Mouse (Mus musculus) heart, embryonic 11.5 days (tissue): Measurements from ENCODE around the gene Gm7029. TPM values are rescaled to one million over a fixed set of nuclear protein-coding genes. Genes with fewer than 3 reads are reported as not detected.
"Not testable (repeated sequence)": the region's sequence is repeated elsewhere in the genome, so short reads cannot be mapped to it uniquely, and the experiment has no call there.

Experiments used
- ATAC-seq: fragments of 200-750 bp; cut with Nextera tagmentation; replicated peaks from 2 replicates; pipeline ENCODE4 v1.8.0; 2017; ENCODE audit warnings: moderate library complexity; ENCODE audit not compliant: insufficient number of reproducible peaks, low FRiP score, low TSS enrichment
- H3K27ac ChIP-seq: fragments of 300-500 bp; sonication (generic); 2 replicates; pipeline ENCODE4 v1.5.1; 2014; ENCODE audit warnings: mild to moderate bottlenecking, low read depth, low read length
- H3K27me3 ChIP-seq: fragments of 300-500 bp; sonication (generic); 2 replicates; pipeline ENCODE4 v1.6.1; 2014; ENCODE audit warnings: mild to moderate bottlenecking, low read length, mixed read lengths; ENCODE audit not compliant: control insufficient read depth, insufficient read depth
- H3K36me3 ChIP-seq: fragments of 300-500 bp; sonication (generic); 2 replicates; pipeline ENCODE4 v1.6.1; 2014; ENCODE audit warnings: mild to moderate bottlenecking, low read length, moderate library complexity, mixed read lengths; ENCODE audit not compliant: control insufficient read depth, insufficient read depth
- H3K4me1 ChIP-seq: fragments of 300-500 bp; sonication (generic); 2 replicates; pipeline ENCODE4 v1.6.1; 2014; ENCODE audit warnings: low read length; ENCODE audit not compliant: control insufficient read depth, insufficient read depth
- H3K4me2 ChIP-seq: fragments of 300-500 bp; sonication (generic); 2 replicates; pipeline ENCODE4 v1.6.1; 2014; ENCODE audit warnings: mild to moderate bottlenecking, moderate library complexity
- H3K4me3 ChIP-seq: fragments of 300-500 bp; sonication (generic); 2 replicates; pipeline ENCODE4 v1.5.1; 2014; ENCODE audit warnings: low read depth, low read length
- H3K9ac ChIP-seq: fragments of 300-500 bp; sonication (generic); 2 replicates; pipeline ENCODE4 v1.6.1; 2014; ENCODE audit warnings: mild to moderate bottlenecking, low read depth, low read length, moderate library complexity
- H3K9me3 ChIP-seq: fragments of 300-500 bp; sonication (generic); replicated peaks from 2 replicates; pipeline ENCODE4 v1.6.1; 2016; ENCODE audit warnings: low read length; ENCODE audit not compliant: control insufficient read depth
- WGBS: fragments of 180-500 bp; shearing (Covaris S2); extraction: QIAGEN DNeasy Blood & Tissue Kit; methylation state at CpG from one replicate; pipeline ENCODE4 v1.1.7; 2014; ENCODE audit not compliant: insufficient replicate concordance; 5-methylcytosine and 5-hydroxymethylcytosine counted together
- polyA plus RNA-seq: library from polyadenylated mRNA; unstranded; fragments of >200 nt; fragmentation: Nextera tagmentation; extraction: Ambion mirVana; gene quantifications from 2 replicates; pipeline ENCODE4 v1.2.1, GENCODE M21; 2014

Gm7029 gene
- polyA plus RNA-seq, result not detected in 2 replicates

- not testable (repeated sequence) for H3K9ac ChIP-seq, H3K9me3 ChIP-seq, H3K4me1 ChIP-seq, ATAC-seq, H3K27ac ChIP-seq, H3K27me3 ChIP-seq, H3K4me2 ChIP-seq, H3K36me3 ChIP-seq, H3K4me3 ChIP-seq
- 90% methylated on average over 3 of the region's 12 CpGs for WGBS
Measured at GRCm38 (mm10) chr17:33873537-33873936, at the start of gene Gm7029. Gene Gm7029 (plus strand): TSS chr17:33873837.

DNA sequence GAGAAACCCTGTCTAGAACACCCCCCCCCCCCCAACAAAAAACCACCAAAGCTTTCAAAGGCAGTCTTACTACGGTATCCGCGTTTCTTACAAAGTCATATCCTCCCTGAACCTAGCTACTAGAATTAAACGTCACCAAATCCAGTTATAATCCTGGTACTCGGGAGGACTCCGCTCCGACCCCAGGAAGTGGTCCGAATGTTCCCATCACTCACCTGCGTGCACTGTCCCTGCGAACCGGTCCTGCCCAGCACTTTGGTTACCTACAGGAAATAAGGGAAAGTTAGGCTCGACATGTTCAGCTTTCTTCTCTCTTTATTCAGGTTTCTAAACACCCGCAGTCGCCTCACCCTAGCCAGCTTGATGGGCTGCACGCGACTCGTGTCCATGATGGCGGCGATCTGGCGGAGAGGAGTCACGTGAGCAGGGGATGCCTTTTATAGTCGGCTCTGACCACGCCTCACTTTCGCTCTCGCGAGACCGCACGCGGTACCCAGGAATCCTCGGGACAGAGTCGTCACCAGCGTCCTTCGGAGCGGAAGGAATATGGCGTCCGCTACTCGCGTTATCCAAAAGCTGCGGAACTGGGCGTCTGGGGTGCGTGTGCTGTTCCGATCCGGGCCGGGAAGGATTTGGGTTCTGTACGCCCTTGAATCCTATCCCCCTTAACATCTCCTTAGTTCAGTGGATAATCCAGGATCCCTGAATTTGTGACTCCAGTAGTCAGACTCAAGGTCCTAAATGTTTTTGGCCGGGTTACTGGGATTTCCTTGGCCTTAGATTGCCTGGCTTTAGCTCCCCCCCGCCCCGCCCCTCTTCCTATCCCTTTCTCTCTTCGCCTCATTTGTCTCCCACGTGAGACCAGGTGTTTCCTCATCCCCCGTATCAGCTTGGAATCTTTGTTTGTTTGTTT lies 49.3 kb upstream of the Gm7029 start, which contains the start of the genes Rps28 and Ndufa7:
Gene Rps28 (minus strand): TSS at position 479 of the 913 bp plus-strand sequence.
Gene Ndufa7 (plus strand): TSS at position 489 of the 913 bp plus-strand sequence.
- WGBS, result under 1% methylated on average over 51 of the region's 51 CpGs
- peaks cover 22% of the 10 kb centered on the region for H3K36me3 ChIP-seq
- no peaks in the 10 kb centered on the region for H3K27me3 ChIP-seq
- H3K4me2 ChIP-seq, result peak within 1 kb of the TSS; percentile 83
- H3K9me3 ChIP-seq, result no peaks in the 10 kb centered on the region
- peak within 1 kb of the TSS; percentile 93 for H3K9ac ChIP-seq
- H3K4me1 ChIP-seq, result peaks cover 6% of the 10 kb centered on the region
- peak within 1 kb of the TSS; percentile 74 for H3K4me3 ChIP-seq
- peak within 1 kb of the TSS; percentile 74 for H3K27ac ChIP-seq
- ATAC-seq, result peak; percentile 89

DNA sequence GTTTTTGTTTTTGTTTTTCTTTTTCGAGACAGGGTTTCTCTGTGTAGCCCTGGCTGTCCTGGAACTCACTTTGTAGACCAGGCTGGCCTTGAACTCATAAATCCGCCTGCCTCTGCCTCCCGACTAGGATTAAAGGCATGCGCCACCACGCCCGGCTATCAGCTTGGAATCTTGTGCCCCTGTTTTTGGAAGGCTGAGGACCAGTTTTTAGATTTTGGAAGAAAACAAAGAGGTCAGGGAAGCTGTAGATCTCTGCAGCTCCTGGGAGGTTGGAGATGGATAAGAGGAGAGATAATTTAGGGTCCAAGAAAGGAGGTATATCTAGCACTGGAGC lies 48.7 kb upstream of the Gm7029 start:
- not testable (repeated sequence) for H3K9me3 ChIP-seq, ATAC-seq, H3K4me1 ChIP-seq, H3K27me3 ChIP-seq
- Histone ChIP-seq H3K4me3 (peak overlapping the region; percentile 74), H3K9ac (peak overlapping the region; percentile 93), H3K36me3 (peaks cover 19% of the 10 kb centered on the region), H3K4me2 (peak overlapping the region; percentile 83), H3K27ac (peak overlapping the region; percentile 74; the same call in 1 of the 2 replicates)
- 6% methylated on average over 6 of the region's 6 CpGs for WGBS

DNA sequence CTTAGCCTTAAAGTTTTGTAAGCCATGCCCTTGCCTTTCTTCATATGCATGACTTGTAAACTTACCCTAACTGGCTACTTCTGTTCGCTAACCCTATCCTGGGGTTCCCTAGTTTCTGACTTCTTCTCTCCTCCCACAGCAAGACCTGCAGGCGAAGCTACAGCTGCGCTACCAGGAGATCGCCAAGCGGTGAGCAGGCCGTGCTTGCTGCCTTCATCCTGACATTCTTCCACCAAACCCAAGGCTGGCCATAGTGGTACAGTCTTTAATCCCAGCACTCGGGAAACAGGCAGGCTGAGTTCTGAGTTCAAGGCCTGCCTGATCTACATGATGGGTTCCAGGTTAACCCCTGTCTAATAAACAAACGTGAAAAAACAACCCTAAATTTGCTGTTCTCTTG lies 48.2 kb upstream of the Gm7029 start:
- Histone ChIP-seq H3K9me3 (no peaks in the 10 kb centered on the region), H3K4me3 (peak overlapping the region; percentile 74), H3K4me1 (peaks cover 6% of the 10 kb centered on the region), H3K27me3 (no peaks in the 10 kb centered on the region), H3K27ac (no peak overlapping the region), H3K36me3 (peaks cover 23% of the 10 kb centered on the region), H3K9ac (no peak overlapping the region; the same call in 1 of the 2 replicates), H3K4me2 (peak overlapping the region; percentile 83)
- WGBS, result 82% methylated on average over 8 of the region's 8 CpGs
- no peak for ATAC-seq

DNA sequence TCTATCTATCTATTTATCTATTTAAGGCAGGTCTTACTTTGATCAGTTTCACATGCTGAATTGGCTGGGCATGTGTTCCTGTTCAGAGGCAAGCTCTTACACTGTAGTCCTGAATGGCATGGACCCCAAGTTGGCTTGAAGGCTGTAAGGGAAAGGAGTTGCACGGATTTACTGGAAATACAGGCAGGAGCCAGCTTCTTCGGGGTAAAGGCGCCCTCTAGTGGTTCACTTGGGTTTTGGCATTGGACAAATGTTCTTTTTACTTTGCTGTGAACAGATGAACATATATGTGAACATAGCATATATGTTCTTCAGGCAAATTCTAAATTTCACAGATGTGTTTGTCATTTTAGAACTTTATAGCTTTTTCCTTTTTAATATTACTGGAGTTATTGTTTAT lies 46.8 kb upstream of the Gm7029 start:
- H3K4me1 ChIP-seq, result peaks cover 6% of the 10 kb centered on the region
- WGBS, result 0% methylated on average over 3 of the region's 3 CpGs
- H3K36me3 ChIP-seq, result peaks cover 25% of the 10 kb centered on the region
- H3K4me2 ChIP-seq, result no peak overlapping the region
- no peaks in the 10 kb centered on the region for H3K27me3 ChIP-seq
- H3K27ac ChIP-seq, result no peak overlapping the region
- no peak overlapping the region for H3K9ac ChIP-seq
- ATAC-seq, result no peak
- H3K4me3 ChIP-seq, result no peak overlapping the region
- H3K9me3 ChIP-seq, result no peaks in the 10 kb centered on the region

DNA sequence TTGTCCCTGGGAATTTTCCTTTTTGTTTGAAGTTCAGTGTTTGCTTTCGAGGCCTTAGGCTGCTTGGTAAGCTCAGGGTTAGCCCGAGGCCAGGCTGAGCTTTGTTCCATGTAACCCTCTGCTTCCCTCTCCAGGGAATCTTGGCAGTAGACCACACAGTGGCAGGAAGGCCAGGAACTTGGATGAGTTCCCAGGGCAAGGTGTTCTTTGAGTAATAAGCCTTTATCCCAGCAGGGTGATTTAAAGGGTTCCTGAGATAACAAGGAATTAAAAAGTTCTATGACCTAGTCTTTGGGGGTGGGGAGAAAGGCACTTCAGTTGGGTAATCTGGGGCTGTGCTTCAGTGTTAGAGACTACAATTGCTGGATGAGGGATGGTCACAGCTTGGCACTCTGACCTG lies 44.7 kb upstream of the Gm7029 start:
- H3K9me3 ChIP-seq, result no peaks in the 10 kb centered on the region
- H3K9ac ChIP-seq, result no peak overlapping the region
- H3K27ac ChIP-seq, result no peak overlapping the region
- H3K4me3 ChIP-seq, result no peak overlapping the region
- WGBS, result 73% methylated on average over 2 of the region's 2 CpGs
- peaks cover 26% of the 10 kb centered on the region for H3K36me3 ChIP-seq
- no peak overlapping the region for H3K4me2 ChIP-seq
- no peak for ATAC-seq
- peaks cover 6% of the 10 kb centered on the region for H3K4me1 ChIP-seq
- no peaks in the 10 kb centered on the region for H3K27me3 ChIP-seq

DNA sequence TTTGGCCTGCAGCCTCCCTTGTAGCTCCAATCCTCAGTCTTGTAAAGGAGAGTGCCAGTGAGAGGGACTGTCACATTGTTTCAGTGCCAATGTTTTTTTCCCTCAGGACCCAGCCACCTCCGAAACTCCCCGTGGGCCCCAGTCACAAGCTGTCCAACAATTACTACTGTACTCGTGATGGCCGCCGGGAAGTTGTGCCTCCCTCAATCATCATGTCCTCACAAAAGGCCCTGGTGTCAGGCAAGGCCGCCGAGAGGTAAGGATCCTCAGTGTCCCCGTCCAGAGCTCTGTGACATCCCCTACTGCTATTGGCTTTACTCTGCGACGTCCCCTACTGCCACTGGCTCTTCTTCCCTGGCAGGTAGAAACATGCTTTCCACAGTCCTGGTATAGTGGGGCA lies 44.1 kb upstream of the Gm7029 start:
- H3K4me3 ChIP-seq, result no peak overlapping the region
- H3K4me2 ChIP-seq, result no peak overlapping the region
- WGBS, result 92% methylated on average over 10 of the region's 10 CpGs
- H3K27me3 ChIP-seq, result no peaks in the 10 kb centered on the region
- H3K4me1 ChIP-seq, result peaks cover 6% of the 10 kb centered on the region
- no peaks in the 10 kb centered on the region for H3K9me3 ChIP-seq
- H3K9ac ChIP-seq, result no peak overlapping the region
- peaks cover 26% of the 10 kb centered on the region for H3K36me3 ChIP-seq
- H3K27ac ChIP-seq, result no peak overlapping the region
- no peak for ATAC-seq

GRCm38 (mm10) chr17:33842966-33843795 lies 30.5 kb upstream of the Gm7029 start, which contains the start of gene Cd320:
Gene Cd320 (plus strand): TSS chr17:33843091.
- H3K9me3 ChIP-seq, result no peaks in the 10 kb centered on the region
- H3K9ac ChIP-seq, result peak within 1 kb of the TSS; percentile 79
- H3K36me3 ChIP-seq, result 0 out of 2 replicates have a peak, but pooled peaks cover 3% of the 10 kb centered on the region
- peaks cover 11% of the 10 kb centered on the region for H3K4me1 ChIP-seq
- peak within 1 kb of the TSS; percentile 22; the same call in 1 of the 2 replicates for H3K27ac ChIP-seq
- no peaks in the 10 kb centered on the region for H3K27me3 ChIP-seq
- ATAC-seq, result peak; percentile 86
- whole genome bisulfite sequencing, result under 1% methylated on average over 45 of the region's 45 CpGs
- peak within 1 kb of the TSS; percentile 95 for H3K4me3 ChIP-seq
- H3K4me2 ChIP-seq, result peak within 1 kb of the TSS; percentile 90
